Mouse (Mus musculus) testis, adult 2 months (tissue): ENCODE measurements around the gene Olfr1055. TPM values are rescaled to one million over a fixed set of nuclear protein-coding genes. Genes with fewer than 3 reads are reported as not detected.
"Not testable (repeated sequence)": the region's sequence is repeated elsewhere in the genome, so short reads cannot be mapped to it uniquely, and the experiment has no call there.

Experiments
- H3K27ac ChIP-seq: fragments of 200-500 bp; 2 replicates; pipeline ENCODE4 v1.5.1; 2012; ENCODE audit warnings: low read depth, low read length; ENCODE audit not compliant: control insufficient read depth, insufficient read depth
- H3K27me3 ChIP-seq: fragments of 200-500 bp; 2 replicates; pipeline ENCODE4 v1.6.1; 2012; ENCODE audit warnings: mild to moderate bottlenecking, low read length, moderate library complexity; ENCODE audit not compliant: control insufficient read depth, insufficient read depth
- H3K36me3 ChIP-seq: fragments of 200-500 bp; 2 replicates; pipeline ENCODE4 v1.6.1; 2012; ENCODE audit warnings: mild to moderate bottlenecking, low read length; ENCODE audit not compliant: control insufficient read depth, insufficient read depth
- H3K4me1 ChIP-seq: fragments of 200-500 bp; 2 replicates; pipeline ENCODE4 v1.6.1; 2012; ENCODE audit warnings: low read length; ENCODE audit not compliant: control insufficient read depth, insufficient read depth
- H3K4me3 ChIP-seq: fragments of 200-500 bp; 2 replicates; pipeline ENCODE4 v1.5.1; 2012; ENCODE audit warnings: low read depth, mild to moderate bottlenecking, low read length, moderate library complexity, mixed read lengths; ENCODE audit not compliant: control insufficient read depth
- CTCF ChIP-seq: fragments of 200-500 bp; IDR thresholded peaks from 2 replicates; pipeline ENCODE4 v1.5.1; 2012; ENCODE audit warnings: low read depth, mild to moderate bottlenecking, inconsistent platforms, low read length, moderate library complexity; ENCODE audit not compliant: control insufficient read depth, insufficient read depth, insufficient replicate concordance
- POLR2A ChIP-seq: fragments of 200-500 bp; IDR thresholded peaks from 2 replicates; pipeline ENCODE4 v1.6.1; 2012; ENCODE audit warnings: low read depth, mild to moderate bottlenecking, inconsistent platforms, low read length, moderate library complexity; ENCODE audit not compliant: control insufficient read depth
- polyA plus RNA-seq: library from polyadenylated mRNA; depleted of rRNA; stranded (reverse); fragments of >200 nt; gene quantifications from 2 replicates; pipeline ENCODE4 v1.2.3, GENCODE M21; 2012; rRNA removed

Olfr1055 gene
- polyA plus RNA-seq: not detected in 2 replicates

DNA sequence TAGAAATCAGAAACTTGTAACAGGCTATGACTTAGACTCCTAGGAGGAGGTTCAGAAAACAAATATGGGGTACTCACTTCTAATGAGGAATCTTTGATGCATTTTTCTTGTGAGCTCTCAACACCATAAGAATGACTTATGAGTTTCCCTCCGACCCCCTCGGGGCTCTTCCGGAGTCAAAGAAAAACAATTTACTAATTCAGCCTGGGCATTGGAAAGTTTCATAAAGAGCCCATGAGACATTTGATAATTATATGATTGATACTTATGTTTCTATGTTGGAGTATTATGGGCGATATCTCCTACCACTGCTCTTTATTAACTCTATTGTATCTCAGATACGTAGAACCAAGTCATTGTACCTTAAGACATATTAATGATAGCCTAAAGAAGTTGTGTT, at the start of gene Olfr1055:
Gene Olfr1055, minus strand, starts transcription at position 101 of the 400 bp plus-strand sequence.
- H3K27me3 ChIP-seq: no peaks in the 10 kb centered on the region
- no peak within 1 kb of the TSS for H3K4me3 ChIP-seq
- TF ChIP-seq POLR2A (no peak), CTCF (no peak)
- H3K4me1 ChIP-seq: no peaks in the 10 kb centered on the region
- no peak within 1 kb of the TSS for H3K27ac ChIP-seq
- H3K36me3 ChIP-seq: no peaks in the 10 kb centered on the region

GRCm38 (mm10) chr2:86395114-86395513, 45.0 kb upstream of the Olfr1055 start:
- TF ChIP-seq POLR2A: no peak
- TF ChIP-seq CTCF: no peak

GRCm38 (mm10) chr2:86388461-86388860, 38.4 kb upstream of the Olfr1055 start, which contains the start of gene Olfr1058:
Gene Olfr1058 (minus strand): TSS chr2:86388561.
- not testable (repeated sequence) for H3K27me3 ChIP-seq, H3K4me3 ChIP-seq, H3K27ac ChIP-seq, H3K4me1 ChIP-seq, H3K36me3 ChIP-seq

More at GRCm38 (mm10) chr2:86395114-86395513, 45.0 kb upstream of the Olfr1055 start:
- H3K4me3 ChIP-seq: no peak overlapping the region
- H3K4me1 ChIP-seq: no peaks in the 10 kb centered on the region
- no peak overlapping the region for H3K27ac ChIP-seq
- H3K27me3 ChIP-seq: no peaks in the 10 kb centered on the region
- no peaks in the 10 kb centered on the region for H3K36me3 ChIP-seq

GRCm38 (mm10) chr2:86378293-86378692, 28.2 kb upstream of the Olfr1055 start, which contains the start of gene Olfr1057:
Gene Olfr1057 (minus strand): TSS chr2:86378393.
- H3K27me3 ChIP-seq: no peaks in the 10 kb centered on the region
- H3K36me3 ChIP-seq: no peaks in the 10 kb centered on the region
- TF ChIP-seq CTCF: no peak
- no peaks in the 10 kb centered on the region for H3K4me1 ChIP-seq
- H3K27ac ChIP-seq: no peak within 1 kb of the TSS
- no peak within 1 kb of the TSS for H3K4me3 ChIP-seq

- H3K4me3 ChIP-seq, H3K36me3 ChIP-seq, H3K27ac ChIP-seq, H3K4me1 ChIP-seq, H3K27me3 ChIP-seq: not testable (repeated sequence)
Observed at GRCm38 (mm10) chr2:86366342-86366741, 16.3 kb upstream of the Olfr1055 start.

DNA sequence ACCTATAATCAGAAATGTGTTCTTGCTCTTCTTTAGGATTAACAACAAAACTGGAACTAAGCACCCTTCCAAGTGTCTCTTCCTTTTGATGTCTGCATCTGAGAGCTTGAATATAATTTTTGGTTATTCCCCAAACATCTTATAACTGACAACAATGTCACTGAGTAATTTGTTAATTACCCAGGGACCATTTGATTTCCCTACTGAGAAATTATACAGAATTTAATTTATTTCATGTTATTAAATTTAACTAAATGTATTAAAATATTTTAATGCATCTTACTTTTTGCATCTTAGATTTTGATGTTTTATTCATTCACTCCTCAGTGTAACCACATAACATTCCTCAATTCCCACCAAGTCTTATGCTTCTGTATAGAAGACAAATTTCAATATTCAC, 12.3 kb upstream of the Olfr1055 start, which contains the start of gene Olfr1056:
Gene Olfr1056, minus strand, starts transcription at position 101 of the 400 bp plus-strand sequence.
- Histone ChIP-seq H3K4me1 (no peaks in the 10 kb centered on the region), H3K4me3 (no peak within 1 kb of the TSS), H3K36me3 (no peaks in the 10 kb centered on the region), H3K27ac (no peak within 1 kb of the TSS), H3K27me3 (no peaks in the 10 kb centered on the region)
- no peak for TF ChIP-seq POLR2A
- no peak for TF ChIP-seq CTCF

GRCm38 (mm10) chr2:86351751-86352150, 1.7 kb upstream of the Olfr1055 start:
- H3K4me1 ChIP-seq, H3K4me3 ChIP-seq, H3K36me3 ChIP-seq, H3K27ac ChIP-seq, H3K27me3 ChIP-seq: not testable (repeated sequence)

GRCm38 (mm10) chr2:86335333-86335732, 14.8 kb downstream of the Olfr1055 start, which contains the start of gene Olfr1054:
Gene Olfr1054 (minus strand): TSS chr2:86335433.
- no peak for TF ChIP-seq POLR2A
- TF ChIP-seq CTCF: no peak
- no peak within 1 kb of the TSS for H3K27ac ChIP-seq
- no peak within 1 kb of the TSS for H3K4me3 ChIP-seq
- no peaks in the 10 kb centered on the region for H3K4me1 ChIP-seq
- no peaks in the 10 kb centered on the region for H3K27me3 ChIP-seq
- H3K36me3 ChIP-seq: no peaks in the 10 kb centered on the region
